Mouse (Mus musculus): ENCODE measurements around the gene Otx1.

Gene Otx1

DNA sequence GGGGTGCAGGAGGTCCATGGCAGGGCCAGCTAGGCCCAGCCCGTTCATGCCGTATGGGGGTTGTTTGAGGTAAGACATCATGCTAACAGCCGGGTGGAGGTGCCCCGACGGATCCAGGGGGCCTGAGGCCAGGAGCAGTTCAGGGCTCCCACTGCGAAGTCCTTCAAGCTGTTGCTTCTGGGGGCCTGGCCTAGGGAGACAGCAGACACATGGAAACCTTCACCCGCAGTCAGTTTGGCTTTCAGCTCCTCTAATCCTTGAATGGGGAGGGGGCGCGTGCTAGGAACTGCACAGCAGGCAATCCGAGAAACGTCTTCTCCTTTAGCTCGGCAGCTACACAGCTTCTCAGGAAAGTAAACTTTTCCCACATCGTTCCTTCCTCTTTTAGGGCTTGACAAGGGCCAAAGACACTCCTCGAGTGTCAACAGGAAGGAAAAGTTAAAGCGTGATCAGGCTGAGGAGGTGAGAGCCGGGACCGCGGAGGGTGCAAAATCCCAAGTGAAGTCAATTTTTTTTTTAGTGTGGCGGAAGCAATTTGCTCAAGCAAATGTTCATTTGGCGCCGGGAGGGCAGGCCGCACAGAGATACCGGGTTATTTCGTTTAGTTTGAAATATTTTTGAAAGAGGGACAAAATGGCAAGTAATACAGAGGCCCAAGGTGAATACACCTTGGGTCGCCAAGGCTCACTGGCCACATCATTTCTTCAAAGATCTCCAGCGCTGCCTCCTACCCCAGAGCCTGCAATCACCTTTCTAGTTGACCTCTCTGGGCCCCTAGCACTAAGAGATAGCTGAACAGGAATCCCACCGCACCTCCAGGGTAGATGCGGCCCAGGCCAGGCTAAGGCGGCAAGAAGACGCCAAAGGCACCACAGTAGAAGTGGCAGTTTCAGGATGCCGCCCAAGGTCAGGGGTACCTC, 3.0 kb downstream of the Otx1 start:
- DNase-seq (ENCODE audit: low spot score in 2 of 2) = peak in 1 of 2 experiments; percentile 9

DNA sequence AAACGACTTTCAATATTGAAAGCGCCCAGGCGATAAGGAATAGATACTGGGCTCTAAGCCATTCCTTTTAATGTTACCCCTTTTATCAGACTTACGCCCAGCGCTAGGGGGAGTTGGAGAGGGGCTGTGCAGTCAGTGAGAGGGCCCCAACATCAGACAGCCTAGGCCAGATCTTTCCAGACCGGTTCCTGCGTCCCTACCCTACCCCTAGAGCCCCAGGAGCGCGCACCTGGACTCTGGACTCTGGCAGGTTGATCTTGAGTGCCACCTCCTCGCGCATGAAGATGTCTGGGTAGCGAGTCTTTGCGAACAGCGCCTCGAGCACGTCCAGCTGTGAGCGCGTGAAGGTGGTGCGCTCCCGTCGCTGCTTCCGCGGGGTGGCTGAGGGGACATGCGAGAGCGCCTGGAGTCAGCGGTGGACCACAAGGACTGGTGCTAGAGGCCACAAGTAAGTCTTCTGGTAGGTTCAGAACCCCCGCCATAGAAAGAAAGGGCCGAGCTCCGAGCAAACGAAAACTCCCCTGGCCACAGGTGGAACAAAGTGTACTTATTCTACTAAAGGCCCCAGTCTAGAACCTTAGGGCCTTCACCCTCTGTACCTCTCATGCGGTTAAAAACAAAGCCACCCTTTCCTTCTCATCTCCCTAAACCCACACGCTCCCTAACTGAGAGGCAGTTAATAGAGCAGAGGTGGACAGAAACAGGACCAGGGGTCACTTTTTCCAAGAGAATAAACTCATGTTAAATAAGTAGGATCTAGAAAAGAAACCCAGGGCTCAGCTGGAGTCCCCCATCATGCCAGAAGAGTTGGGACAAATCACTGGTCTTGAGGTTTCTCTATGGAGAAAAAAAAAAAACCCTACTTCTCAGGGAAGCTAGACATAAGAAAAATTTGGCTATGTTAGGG, 4.3 kb downstream of the Otx1 start:
- no peak for DNase-seq (ENCODE audit: low spot score in 2 of 2)

GRCm38 (mm10) chr11:21997561-21998140, 5.0 kb downstream of the Otx1 start:
- no peak for DNase-seq (ENCODE audit: low spot score in 2 of 2)

DNA sequence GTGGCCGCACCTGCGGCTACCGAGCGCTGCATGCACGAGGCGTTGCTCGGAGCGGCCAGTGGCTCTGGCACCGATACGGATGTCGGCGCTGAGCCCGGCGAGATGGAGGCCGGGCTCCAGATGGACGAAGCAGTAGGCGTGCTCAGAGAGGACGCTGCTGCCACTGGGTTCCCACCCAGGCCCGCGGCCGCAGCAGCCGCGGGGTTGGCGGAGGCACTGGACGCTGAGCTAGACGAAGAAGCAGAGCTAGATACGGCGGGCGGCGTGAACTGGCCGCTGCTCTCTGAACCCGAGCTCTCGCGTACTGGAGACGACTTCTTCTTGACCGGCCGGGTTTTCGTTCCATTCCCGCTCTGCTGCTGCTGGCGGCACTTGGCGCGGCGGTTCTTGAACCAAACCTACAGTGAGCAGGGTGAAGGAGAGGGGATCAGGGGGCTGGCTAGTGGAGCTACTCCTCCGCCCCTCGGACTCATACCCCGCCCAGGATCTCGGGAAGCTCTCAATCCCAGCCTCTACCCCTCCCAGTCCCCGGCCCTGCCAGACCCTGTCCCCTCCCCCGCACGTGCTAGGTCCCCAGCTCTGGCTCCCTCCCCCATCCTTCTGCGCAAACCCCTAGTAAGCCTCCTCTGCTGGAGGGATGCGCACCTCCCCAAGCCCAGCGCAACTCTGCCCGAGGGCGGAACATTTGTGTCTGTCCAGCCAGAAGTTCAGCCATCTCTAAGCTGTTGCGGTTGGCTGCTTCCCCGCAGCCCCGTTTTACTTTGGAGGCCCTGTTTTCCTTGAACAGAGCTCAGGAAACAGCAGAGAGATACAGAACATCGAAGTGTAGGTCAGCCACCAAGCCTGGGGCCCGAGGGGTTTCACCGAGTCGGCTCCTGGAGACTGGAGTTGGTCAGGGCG, 5.8 kb downstream of the Otx1 start:
- peak; percentile 46 to 54 for DNase-seq (ENCODE audit: low spot score in 2 of 2)

GRCm38 (mm10) chr11:21996325-21996647, 6.4 kb downstream of the Otx1 start:
- DNase-seq (ENCODE audit: low spot score in 2 of 2) = no peak

- DNase-seq (ENCODE audit: low spot score in 2 of 2) = peak in 1 of 2 experiments; percentile 24
Measured at GRCm38 (mm10) chr11:21995534-21996324, 7.0 kb downstream of the Otx1 start.

GRCm38 (mm10) chr11:21994377-21995370, 8.0 kb downstream of the Otx1 start:
- no peak for DNase-seq (ENCODE audit: low spot score in 2 of 2)

DNA sequence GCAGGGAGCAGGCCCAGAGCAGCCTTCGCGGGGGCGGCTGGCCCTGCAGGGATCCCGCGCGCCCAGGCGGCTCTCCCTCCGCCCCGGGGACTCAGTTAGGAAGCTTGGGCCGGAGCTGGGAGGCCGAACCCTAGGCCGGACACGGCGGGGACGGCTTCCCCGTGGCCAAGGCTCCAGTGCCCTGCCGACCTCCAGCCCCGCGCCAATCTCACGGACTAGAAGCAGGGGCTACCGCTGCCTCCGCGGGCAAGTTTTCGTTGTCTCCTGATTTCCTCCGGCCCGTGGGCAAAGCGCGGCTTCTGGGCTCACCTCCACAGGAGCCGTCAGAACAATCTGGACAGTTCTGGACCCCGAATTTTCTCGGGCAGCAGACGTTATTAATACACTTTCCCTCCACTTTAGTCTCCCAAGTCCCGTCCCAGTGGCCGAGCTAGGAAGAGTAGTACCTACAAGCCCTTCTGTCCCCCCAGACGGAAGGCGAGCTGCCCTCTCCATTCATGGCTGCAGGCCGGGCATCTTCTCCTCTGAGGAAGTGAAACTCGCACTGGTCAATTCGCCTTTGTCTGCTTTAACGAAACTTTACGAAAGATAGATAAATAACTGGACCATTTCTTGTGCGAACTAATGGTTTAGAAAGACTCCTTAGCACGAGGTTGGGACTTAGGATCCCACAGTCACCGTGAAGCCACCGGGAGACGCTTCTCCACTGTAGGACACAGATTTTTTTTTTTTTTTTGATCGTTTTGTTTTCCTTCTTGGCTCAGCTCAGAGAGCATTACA, 8.9 kb downstream of the Otx1 start:
- peak in 1 of 2 experiments; percentile 30 for DNase-seq (ENCODE audit: low spot score in 2 of 2)

GRCm38 (mm10) chr11:21992761-21993596, 9.7 kb downstream of the Otx1 start:
- peak in 1 of 2 experiments; percentile 11 for DNase-seq (ENCODE audit: low spot score in 2 of 2)

- DNase-seq (ENCODE audit: low spot score in 2 of 2) = no peak
Measured at GRCm38 (mm10) chr11:21988398-21988946, 14.2 kb downstream of the Otx1 start.

DNA sequence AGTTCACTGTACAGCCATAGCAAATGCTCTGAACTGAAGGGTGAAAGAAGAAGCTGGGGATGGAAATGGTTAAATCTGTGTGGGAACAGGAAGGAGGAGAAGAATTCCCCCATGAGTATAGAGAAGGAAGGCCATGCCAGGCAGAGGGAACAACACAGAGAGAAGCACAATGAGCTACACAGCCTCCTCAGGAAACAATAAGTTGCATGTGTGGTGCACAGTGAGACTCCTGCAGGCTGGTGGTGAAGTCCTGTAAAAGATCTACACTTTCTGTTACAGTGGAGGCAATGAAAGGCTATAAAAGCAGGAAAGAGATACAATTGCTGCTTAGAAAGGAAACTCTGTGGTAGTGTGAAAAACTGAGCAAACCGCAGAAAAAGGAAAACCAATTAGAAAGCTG, 17.6 kb downstream of the Otx1 start:
- no peak for DNase-seq (ENCODE audit: low spot score in 2 of 2)

DNA sequence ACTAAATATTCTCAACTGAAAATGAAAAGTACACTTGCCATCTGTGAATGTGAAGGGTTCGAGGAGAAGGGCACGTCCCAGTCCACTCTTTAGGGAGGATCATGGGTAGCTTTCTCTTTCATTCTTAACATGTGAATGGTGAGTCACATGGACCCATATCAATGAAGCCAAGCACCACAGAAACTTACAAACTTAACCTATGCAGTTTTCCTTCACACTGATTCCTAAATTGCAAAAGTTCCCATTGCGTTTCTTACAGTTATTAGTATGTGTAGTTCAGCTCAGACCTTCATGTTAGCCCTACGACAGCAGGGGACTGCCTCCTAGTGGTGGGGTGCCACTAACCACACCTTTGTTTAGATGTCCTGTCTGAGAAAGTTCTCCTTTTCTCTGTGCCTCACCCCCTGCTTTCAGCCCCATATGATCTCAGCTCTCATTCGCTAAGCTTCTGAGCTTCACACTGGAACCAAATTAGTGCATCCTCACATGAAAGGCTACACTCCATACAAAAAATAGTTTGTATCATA, 28.6 kb downstream of the Otx1 start:
- no peak for DNase-seq (ENCODE audit: low spot score in 2 of 2)

DNA sequence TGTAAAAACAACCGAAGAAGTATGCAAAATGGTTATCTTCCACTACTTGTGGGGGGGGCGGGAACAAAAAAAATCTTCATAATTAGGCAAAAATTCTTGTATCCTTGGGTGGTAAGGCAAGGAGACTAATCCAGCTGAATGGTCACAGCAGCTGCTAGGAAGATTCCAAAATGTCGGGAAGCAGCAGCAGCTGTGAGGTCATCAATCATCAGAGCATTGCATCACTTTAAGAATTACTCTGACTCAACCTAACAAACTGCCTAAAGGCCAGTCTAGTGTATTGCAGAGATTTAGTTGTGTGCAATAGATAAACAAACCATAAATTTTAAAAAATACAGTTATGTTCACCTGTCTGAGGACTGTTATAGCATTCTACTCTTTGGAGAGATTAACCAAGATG, 29.1 kb downstream of the Otx1 start:
- DNase-seq (ENCODE audit: low spot score in 2 of 2) = no peak

DNA sequence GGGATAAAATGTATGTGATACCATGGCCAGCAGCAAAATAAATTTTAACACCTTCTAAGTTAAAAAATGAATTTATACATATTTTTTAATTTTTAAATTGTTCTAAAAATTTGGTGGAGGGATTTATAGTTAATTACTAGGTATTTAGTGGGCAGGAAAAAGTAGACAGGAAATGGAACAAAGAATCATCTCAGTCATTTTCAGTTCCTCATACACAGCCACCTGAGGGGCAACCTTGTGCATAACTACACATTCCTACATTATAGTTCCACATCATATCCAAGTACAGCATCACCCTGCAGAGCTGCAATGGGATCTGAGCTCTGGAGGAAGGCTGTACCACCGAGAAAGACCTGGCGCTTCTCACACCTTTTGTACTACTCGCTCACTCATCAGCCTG, 33.8 kb downstream of the Otx1 start:
- no peak for DNase-seq (ENCODE audit: low spot score in 2 of 2)

DNA sequence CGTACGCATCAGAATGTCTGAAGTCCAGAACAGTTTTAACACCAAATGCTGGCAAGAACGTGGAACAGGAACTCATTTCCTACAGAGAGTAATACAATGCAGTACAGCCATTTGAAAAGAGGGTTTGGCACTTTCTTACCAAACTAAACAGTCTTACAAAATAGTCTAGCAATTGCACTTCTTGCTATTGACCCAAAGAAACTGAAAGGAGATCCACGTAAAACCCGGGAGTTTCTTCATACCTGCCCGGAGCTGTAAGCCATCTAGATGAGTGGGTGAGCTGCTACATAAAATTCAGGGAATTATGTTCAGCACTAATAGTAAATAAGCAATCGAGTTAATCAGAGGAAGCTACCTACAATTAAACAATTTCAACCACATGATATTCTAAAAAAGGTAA, 47.5 kb downstream of the Otx1 start:
- no peak for DNase-seq (ENCODE audit: low spot score in 2 of 2)

- no peak for DNase-seq (ENCODE audit: low spot score in 2 of 2)
Measured at GRCm38 (mm10) chr11:21951657-21952237, 51.0 kb downstream of the Otx1 start.

DNA sequence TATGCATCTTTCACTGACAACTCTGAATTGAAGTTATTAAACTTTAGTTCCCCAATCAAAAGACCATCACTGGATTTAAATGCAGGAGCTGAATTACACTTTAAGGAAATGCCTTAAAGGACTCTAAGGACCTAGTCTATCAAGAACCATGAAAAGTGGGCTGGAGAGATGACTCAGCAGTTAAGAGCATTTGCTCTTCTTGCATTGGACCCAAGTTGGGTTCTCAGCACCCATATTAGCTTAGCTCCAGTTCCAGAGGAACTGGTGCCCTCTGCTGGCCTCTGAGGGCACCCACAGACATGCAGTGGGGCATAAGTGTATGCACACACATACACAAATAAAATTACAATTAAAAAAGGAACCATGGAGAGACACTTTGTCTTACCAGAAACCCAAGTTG, 52.6 kb downstream of the Otx1 start:
- DNase-seq (ENCODE audit: low spot score in 2 of 2) = no peak

All from frontal cortex, postnatal 10 days (tissue).